Mouse (Mus musculus): Measurements from ENCODE around the gene Foxp1. TPM values are rescaled to one million over a fixed set of nuclear protein-coding genes. Genes with fewer than 3 reads are reported as not detected.

The Foxp1 gene
- polyA plus RNA-seq, 1 experiment: 162 TPM

- no peak for DNase-seq (ENCODE audit: low read depth in 1 of 2, low spot score in 2 of 2)
- Histone ChIP-seq H3K27me3 (ENCODE audit: control insufficient read depth, insufficient read depth, low read length) (no peaks in the 10 kb centered on the region), H3K27ac (ENCODE audit: insufficient read depth, low read length) (no peak overlapping the region), H3K36me3 (ENCODE audit: control insufficient read depth, insufficient read depth, low read length) (peaks cover 34% of the 10 kb centered on the region), H3K4me1 (ENCODE audit: control insufficient read depth, insufficient read depth, insufficient read length) (peaks cover 35% of the 10 kb centered on the region), H3K4me3 (ENCODE audit: extremely low read depth, insufficient read depth, insufficient read length) (no peak overlapping the region)
- 91% methylated on average over 35 of the region's 35 CpGs for WGBS
- no peak for TF ChIP-seq POLR2A (IDR thresholded peaks at IDR 0.05; ENCODE audit: low read depth, low read length)
- no peak for TF ChIP-seq CTCF (IDR thresholded peaks at IDR 0.05; ENCODE audit: extremely low read depth, insufficient read depth, insufficient read length, insufficient replicate concordance)
These were observed 523.3 kb downstream of the Foxp1 start for GRCm38 (mm10) chr6:98998971-98999932.

GRCm38 (mm10) chr6:98997742-98998141 lies 524.8 kb downstream of the Foxp1 start:
- no peak for TF ChIP-seq CTCF (IDR thresholded peaks at IDR 0.05; ENCODE audit: extremely low read depth, insufficient read depth, insufficient read length, insufficient replicate concordance)
- TF ChIP-seq POLR2A (IDR thresholded peaks at IDR 0.05; ENCODE audit: low read depth, low read length): no peak
- H3K4me1 ChIP-seq (ENCODE audit: control insufficient read depth, insufficient read depth, insufficient read length): peaks cover 48% of the 10 kb centered on the region
- H3K4me3 ChIP-seq (ENCODE audit: extremely low read depth, insufficient read depth, insufficient read length): no peak overlapping the region
- peak overlapping the region; percentile 88 for H3K27ac ChIP-seq (ENCODE audit: insufficient read depth, low read length)
- H3K27me3 ChIP-seq (ENCODE audit: control insufficient read depth, insufficient read depth, low read length): no peaks in the 10 kb centered on the region
- DNase-seq (ENCODE audit: low read depth in 1 of 2, low spot score in 2 of 2): no peak
- 36% methylated on average over 9 of the region's 9 CpGs for WGBS
- peaks cover 26% of the 10 kb centered on the region for H3K36me3 ChIP-seq (ENCODE audit: control insufficient read depth, insufficient read depth, low read length)

GRCm38 (mm10) chr6:98996822-98997221 lies 525.7 kb downstream of the Foxp1 start:
- H3K4me3 ChIP-seq (ENCODE audit: extremely low read depth, insufficient read depth, insufficient read length): no peak overlapping the region
- H3K36me3 ChIP-seq (ENCODE audit: control insufficient read depth, insufficient read depth, low read length): peaks cover 18% of the 10 kb centered on the region
- DNase-seq (ENCODE audit: low read depth in 1 of 2, low spot score in 2 of 2): no peak
- peaks cover 49% of the 10 kb centered on the region for H3K4me1 ChIP-seq (ENCODE audit: control insufficient read depth, insufficient read depth, insufficient read length)
- H3K27me3 ChIP-seq (ENCODE audit: control insufficient read depth, insufficient read depth, low read length): no peaks in the 10 kb centered on the region
- TF ChIP-seq POLR2A (IDR thresholded peaks at IDR 0.05; ENCODE audit: low read depth, low read length): no peak
- peak overlapping the region; percentile 45; the same call in 1 of the 2 replicates for H3K27ac ChIP-seq (ENCODE audit: insufficient read depth, low read length)
- WGBS: 89% methylated on average over 2 of the region's 2 CpGs

- no peak for DNase-seq (ENCODE audit: low read depth in 1 of 2, low spot score in 2 of 2)
- H3K27ac ChIP-seq (ENCODE audit: insufficient read depth, low read length): no peak overlapping the region
- 33% methylated on average over 1 of the region's 1 CpGs for WGBS
- H3K36me3 ChIP-seq (ENCODE audit: control insufficient read depth, insufficient read depth, low read length): peaks cover 14% of the 10 kb centered on the region
- H3K4me1 ChIP-seq (ENCODE audit: control insufficient read depth, insufficient read depth, insufficient read length): peaks cover 49% of the 10 kb centered on the region
- H3K4me3 ChIP-seq (ENCODE audit: extremely low read depth, insufficient read depth, insufficient read length): no peak overlapping the region
- H3K27me3 ChIP-seq (ENCODE audit: control insufficient read depth, insufficient read depth, low read length): no peaks in the 10 kb centered on the region
- TF ChIP-seq CTCF (IDR thresholded peaks at IDR 0.05; ENCODE audit: extremely low read depth, insufficient read depth, insufficient read length, insufficient replicate concordance) (no peak), POLR2A (IDR thresholded peaks at IDR 0.05; ENCODE audit: low read depth, low read length) (no peak)
These were observed 526.2 kb downstream of the Foxp1 start for GRCm38 (mm10) chr6:98996346-98996745.

- Histone ChIP-seq H3K27ac (ENCODE audit: insufficient read depth, low read length) (peak overlapping the region; percentile 13; the same call in 1 of the 2 replicates), H3K4me1 (ENCODE audit: control insufficient read depth, insufficient read depth, insufficient read length) (peaks cover 49% of the 10 kb centered on the region), H3K4me3 (ENCODE audit: extremely low read depth, insufficient read depth, insufficient read length) (no peak overlapping the region), H3K27me3 (ENCODE audit: control insufficient read depth, insufficient read depth, low read length) (no peaks in the 10 kb centered on the region), H3K36me3 (ENCODE audit: control insufficient read depth, insufficient read depth, low read length) (peaks cover 8% of the 10 kb centered on the region; the same call in 1 of the 2 replicates)
- 85% methylated on average over 4 of the region's 4 CpGs for WGBS
- no peak for TF ChIP-seq POLR2A (IDR thresholded peaks at IDR 0.05; ENCODE audit: low read depth, low read length)
- no peak for TF ChIP-seq CTCF (IDR thresholded peaks at IDR 0.05; ENCODE audit: extremely low read depth, insufficient read depth, insufficient read length, insufficient replicate concordance)
- DNase-seq (ENCODE audit: low read depth in 1 of 2, low spot score in 2 of 2): no peak
These were observed 526.8 kb downstream of the Foxp1 start for GRCm38 (mm10) chr6:98995681-98996080.

GRCm38 (mm10) chr6:98994902-98995301 lies 527.6 kb downstream of the Foxp1 start:
- H3K4me1 ChIP-seq (ENCODE audit: control insufficient read depth, insufficient read depth, insufficient read length): peaks cover 49% of the 10 kb centered on the region
- no peaks in the 10 kb centered on the region for H3K27me3 ChIP-seq (ENCODE audit: control insufficient read depth, insufficient read depth, low read length)
- DNase-seq (ENCODE audit: low read depth in 1 of 2, low spot score in 2 of 2): peak; percentile 47 to 56
- WGBS: 43% methylated on average over 4 of the region's 4 CpGs
- H3K27ac ChIP-seq (ENCODE audit: insufficient read depth, low read length): peak overlapping the region; percentile 23
- no peak overlapping the region for H3K4me3 ChIP-seq (ENCODE audit: extremely low read depth, insufficient read depth, insufficient read length)
- TF ChIP-seq POLR2A (IDR thresholded peaks at IDR 0.05; ENCODE audit: low read depth, low read length) (no peak), CTCF (IDR thresholded peaks at IDR 0.05; ENCODE audit: extremely low read depth, insufficient read depth, insufficient read length, insufficient replicate concordance) (no peak)
- peaks cover 8% of the 10 kb centered on the region; the same call in 1 of the 2 replicates for H3K36me3 ChIP-seq (ENCODE audit: control insufficient read depth, insufficient read depth, low read length)
